Mouse (Mus musculus) CH12.LX (cell line): ENCODE measurements around the gene Nrxn3. TPM values are rescaled to one million over a fixed set of nuclear protein-coding genes. Genes with fewer than 3 reads are reported as not detected.

Experiments
- DNase-seq: peaks from one replicate; pipeline ENCODE4 v3.0.0-alpha.2; 2013; ENCODE audit errors: extremely low read depth
- H3K27ac ChIP-seq: 2 replicates; pipeline ENCODE4 v1.5.1; 2012; ENCODE audit warnings: low read depth, mild to moderate bottlenecking, control low read depth, moderate library complexity; ENCODE audit not compliant: insufficient read depth
- H3K27me3 ChIP-seq: replicated peaks from 2 replicates; pipeline ENCODE3; 2012; ENCODE audit warnings: inconsistent platforms
- H3K36me3 ChIP-seq, 2 experiments: replicated peaks in 1 of 2; 2 replicates each; pipeline versions ENCODE3 to v1.6.1; 2012; ENCODE audit warnings: inconsistent platforms in 1 of 2, low read length in 1 of 2, mild to moderate bottlenecking in 1 of 2, mixed read lengths in 1 of 2, moderate library complexity in 1 of 2; ENCODE audit not compliant: control insufficient read depth in 1 of 2, insufficient read depth in 1 of 2
- H3K4me1 ChIP-seq, 2 experiments: 2 replicates each; pipeline ENCODE4 v1.6.1; 2012; ENCODE audit warnings: inconsistent platforms in 1 of 2, moderate library complexity in 1 of 2; ENCODE audit not compliant: insufficient read depth in 2 of 2, control insufficient read depth in 1 of 2
- H3K4me2 ChIP-seq: 2 replicates; pipeline ENCODE4 v1.6.1; 2012; ENCODE audit warnings: low read depth, mild to moderate bottlenecking, control low read depth; ENCODE audit not compliant: poor library complexity, insufficient read depth, severe bottlenecking
- H3K4me3 ChIP-seq, 3 experiments: fragments of 150-350 bp in 1 of 3; sonication (generic) in 1 of 3; replicated peaks in 1 of 3; 2 replicates each; pipeline versions ENCODE3 to v1.5.1; 2011 to 2012; ENCODE audit warnings: low read depth in 2 of 3, low read length in 2 of 3, mild to moderate bottlenecking in 2 of 3, moderate library complexity in 2 of 3, control low read depth in 1 of 3, improper control_type of control experiment in 1 of 3, inconsistent platforms in 1 of 3, mixed read lengths in 1 of 3; ENCODE audit not compliant: poor library complexity in 1 of 3
- H3K79me2 ChIP-seq: replicated peaks from 2 replicates; pipeline ENCODE4 v1.6.1; 2012; ENCODE audit warnings: mild to moderate bottlenecking, moderate library complexity; ENCODE audit not compliant: control insufficient read depth, poor library complexity, insufficient read depth, severe bottlenecking; ENCODE audit errors: extremely low read depth
- H3K9ac ChIP-seq: 2 replicates; pipeline ENCODE4 v1.6.1; 2012; ENCODE audit warnings: low read depth, mild to moderate bottlenecking, control low read depth, moderate library complexity; ENCODE audit not compliant: insufficient read depth
- H3K9me3 ChIP-seq: replicated peaks from 2 replicates; pipeline ENCODE3; 2012; ENCODE audit warnings: low read length, inconsistent platforms, mixed read lengths
- BHLHE40 ChIP-seq: IDR thresholded peaks from 2 replicates; pipeline ENCODE4 v1.6.1; 2011; ENCODE audit warnings: mild to moderate bottlenecking, low read depth, low read length, improper control_type of control experiment
- CHD1 ChIP-seq: IDR thresholded peaks from 2 replicates; pipeline ENCODE4 v1.6.1; 2012; ENCODE audit warnings: low read depth, low read length, improper control_type of control experiment, inconsistent platforms
- CHD2 ChIP-seq: IDR thresholded peaks from 2 replicates; pipeline ENCODE4 v1.6.1; 2011; ENCODE audit warnings: low read length, improper control_type of control experiment
- CTCF ChIP-seq, 2 experiments: IDR thresholded peaks in 1 of 2; conservative IDR thresholded peaks in 1 of 2; 2 replicates each; pipeline ENCODE4 v1.5.1; 2011 to 2012; ENCODE audit warnings: low read depth in 2 of 2, low read length in 2 of 2, improper control_type of control experiment in 1 of 2, inconsistent platforms in 1 of 2, mild to moderate bottlenecking in 1 of 2, moderate library complexity in 1 of 2
- E2F4 ChIP-seq: IDR thresholded peaks from 2 replicates; pipeline ENCODE4 v1.6.1; 2011; ENCODE audit warnings: low read depth, low read length, improper control_type of control experiment; ENCODE audit not compliant: insufficient replicate concordance
- ELF1 ChIP-seq: IDR thresholded peaks from 2 replicates; pipeline ENCODE4 v1.6.1; 2014; ENCODE audit warnings: low read depth, mild to moderate bottlenecking, inconsistent platforms, low read length, improper control_type of control experiment
- EP300 ChIP-seq: IDR thresholded peaks from 2 replicates; pipeline ENCODE4 v1.6.1; 2011; ENCODE audit warnings: low read length, improper control_type of control experiment
- ETS1 ChIP-seq: conservative IDR thresholded peaks from 2 replicates; pipeline ENCODE4 v1.6.1; 2012; ENCODE audit warnings: low read depth, mild to moderate bottlenecking, inconsistent platforms, low read length, improper control_type of control experiment, moderate library complexity
- HCFC1 ChIP-seq: IDR thresholded peaks from 2 replicates; pipeline ENCODE4 v1.6.1; 2012; ENCODE audit warnings: low read depth, mild to moderate bottlenecking, inconsistent platforms, low read length, improper control_type of control experiment
- IRF4 ChIP-seq: IDR thresholded peaks from 2 replicates; pipeline ENCODE4 v1.6.1; 2014; ENCODE audit warnings: low read depth, mild to moderate bottlenecking, inconsistent platforms, low read length, improper control_type of control experiment
- JUND ChIP-seq: conservative IDR thresholded peaks from 2 replicates; pipeline ENCODE4 v1.6.1; 2011; ENCODE audit warnings: low read depth, low read length, improper control_type of control experiment
- KAT2A ChIP-seq: IDR thresholded peaks from 2 replicates; pipeline ENCODE4 v1.6.1; 2012; ENCODE audit warnings: low read length, improper control_type of control experiment, inconsistent platforms; ENCODE audit not compliant: insufficient replicate concordance
- MAX ChIP-seq: IDR thresholded peaks from 2 replicates; pipeline ENCODE4 v1.6.1; 2011; ENCODE audit warnings: low read length, improper control_type of control experiment
- MAZ ChIP-seq: IDR thresholded peaks from 2 replicates; pipeline ENCODE4 v1.6.1; 2012; ENCODE audit warnings: low read depth, mild to moderate bottlenecking, inconsistent platforms, low read length, improper control_type of control experiment, moderate library complexity
- MEF2A ChIP-seq: IDR thresholded peaks from 2 replicates; pipeline ENCODE4 v1.6.1; 2014; ENCODE audit warnings: low read depth, mild to moderate bottlenecking, inconsistent platforms, low read length, improper control_type of control experiment, borderline replicate concordance
- MXI1 ChIP-seq: IDR thresholded peaks from 2 replicates; pipeline ENCODE4 v1.6.1; 2011; ENCODE audit warnings: mild to moderate bottlenecking, low read depth, low read length, improper control_type of control experiment
- MYC ChIP-seq: IDR thresholded peaks from 2 replicates; pipeline ENCODE4 v1.6.1; 2011; ENCODE audit warnings: low read depth, mild to moderate bottlenecking, improper control_type of control experiment, low read length
- NELFE ChIP-seq: IDR thresholded peaks from 2 replicates; pipeline ENCODE4 v1.6.1; 2011; ENCODE audit warnings: low read depth, low read length, improper control_type of control experiment
- PAX5 ChIP-seq: IDR thresholded peaks from 2 replicates; pipeline ENCODE4 v1.6.1; 2012; ENCODE audit warnings: low read length, inconsistent platforms, mixed read lengths
- POLR2A ChIP-seq: IDR thresholded peaks from 2 replicates; pipeline ENCODE4 v1.6.1; 2011; ENCODE audit warnings: low read depth, mild to moderate bottlenecking, improper control_type of control experiment, low read length
- POLR2AphosphoS2 ChIP-seq: IDR thresholded peaks from 2 replicates; pipeline ENCODE4 v1.6.1; 2011; ENCODE audit warnings: low read depth, low read length, improper control_type of control experiment
- RAD21 ChIP-seq: IDR thresholded peaks from 2 replicates; pipeline ENCODE4 v1.6.1; 2011; ENCODE audit warnings: low read depth, mild to moderate bottlenecking, low read length, improper control_type of control experiment, moderate library complexity
- RCOR1 ChIP-seq: conservative IDR thresholded peaks from 2 replicates; pipeline ENCODE4 v1.6.1; 2012; ENCODE audit warnings: low read depth, mild to moderate bottlenecking, inconsistent platforms, low read length, improper control_type of control experiment
- SIN3A ChIP-seq: IDR thresholded peaks from 2 replicates; pipeline ENCODE4 v1.6.1; 2012; ENCODE audit warnings: low read length, improper control_type of control experiment, inconsistent platforms
- SMC3 ChIP-seq: IDR thresholded peaks from 2 replicates; pipeline ENCODE4 v1.6.1; 2011; ENCODE audit warnings: low read depth, low read length, improper control_type of control experiment
- TBP ChIP-seq: conservative IDR thresholded peaks from 2 replicates; pipeline ENCODE4 v1.6.1; 2011; ENCODE audit warnings: low read depth, low read length, improper control_type of control experiment
- TCF12 ChIP-seq: IDR thresholded peaks from 2 replicates; pipeline ENCODE4 v1.6.1; 2014; ENCODE audit warnings: low read depth, mild to moderate bottlenecking, inconsistent platforms, low read length, improper control_type of control experiment
- USF1 ChIP-seq: IDR thresholded peaks from 2 replicates; pipeline ENCODE4 v1.6.1; 2014; ENCODE audit warnings: low read depth, mild to moderate bottlenecking, inconsistent platforms, low read length, improper control_type of control experiment
- USF2 ChIP-seq: conservative IDR thresholded peaks from 2 replicates; pipeline ENCODE4 v1.6.1; 2011; ENCODE audit warnings: low read depth, low read length, improper control_type of control experiment
- ZC3H11A ChIP-seq: IDR thresholded peaks from 2 replicates; pipeline ENCODE4 v1.6.1; 2012; ENCODE audit warnings: low read depth, mild to moderate bottlenecking, inconsistent platforms, low read length, improper control_type of control experiment
- ZKSCAN1 ChIP-seq: IDR thresholded peaks from 2 replicates; pipeline ENCODE4 v1.6.1; 2012; ENCODE audit warnings: low read depth, inconsistent platforms, low read length, improper control_type of control experiment, borderline replicate concordance
- ZMIZ1 ChIP-seq: IDR thresholded peaks from 2 replicates; pipeline ENCODE4 v1.6.1; 2012; ENCODE audit warnings: low read depth, mild to moderate bottlenecking, inconsistent platforms, low read length, improper control_type of control experiment
- ZNF384 ChIP-seq: IDR thresholded peaks from 2 replicates; pipeline ENCODE4 v1.6.1; 2012; ENCODE audit warnings: low read depth, low read length, improper control_type of control experiment, inconsistent platforms
- dilution Hi-C: fragments of 300-500 bp; cut with MboI; formaldehyde crosslinking; loops from 2 replicates; pipeline ENCODE4 v1.14.3; 2020; ENCODE audit warnings: low sequenced_read_pairs; ENCODE audit not compliant: extremely low pct_unique_long_range_greater_than_20kb, extremely low pct_ligation_motif_present
- in situ Hi-C: fragments of 300-500 bp; cut with MboI; formaldehyde crosslinking; loops from 3 replicates; pipeline ENCODE4 v1.14.3; 2019; ENCODE audit warnings: low sequenced_read_pairs, low pct_ligation_motif_present, low pct_unique_long_range_greater_than_20kb, mixed read lengths
- polyA plus RNA-seq: library from polyadenylated mRNA; unstranded; fragments of >175 nt; gene quantifications from 2 replicates; pipeline ENCODE4 v1.2.1, GENCODE M21; 2012; ENCODE audit warnings: low read depth; ENCODE audit not compliant: insufficient read length
- total RNA-seq, 2 experiments: library from RNA; depleted of rRNA; stranded (reverse); fragments of 300-350 nt in 1 of 2; fragments of >200 nt in 1 of 2; gene quantifications; 2 replicates each; pipeline ENCODE4 v1.2.3; 2012 to 2014

The Nrxn3 gene
- total and polyA plus RNA-seq, 3 experiments: 0.04 to 0.17 (median 0.09) TPM

DNA sequence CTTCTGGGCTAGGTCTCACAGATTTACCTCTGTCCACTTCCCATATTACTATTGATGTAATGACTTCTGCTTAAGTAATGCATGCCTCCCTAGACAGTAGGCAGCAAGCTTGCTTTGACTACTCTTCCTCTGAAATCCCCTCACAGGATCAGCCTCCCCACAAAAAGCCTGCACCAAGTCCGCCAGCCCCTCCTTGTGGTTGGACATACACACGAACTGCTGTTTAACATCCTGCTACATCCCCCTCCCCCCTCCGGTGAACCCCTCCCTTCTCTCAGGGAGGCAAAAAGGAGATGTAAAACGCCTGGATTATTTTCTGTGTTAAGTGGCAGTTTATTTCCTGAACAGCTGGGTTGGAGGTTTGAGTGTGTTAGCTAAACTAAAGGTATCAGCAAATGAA is 749.2 kb downstream of the Nrxn3 start (continued):
- TF ChIP-seq PAX5: no peak
- TF ChIP-seq ZMIZ1: no peak
- no peak for TF ChIP-seq USF1
- TF ChIP-seq POLR2A: no peak
- TF ChIP-seq ZNF384: no peak
- no peak for TF ChIP-seq BHLHE40
- TF ChIP-seq IRF4: 0 out of 2 replicates have a peak, but pooled peaks have one; percentile 19
- TF ChIP-seq POLR2AphosphoS2: no peak
- TF ChIP-seq SIN3A: no peak
- no peak for TF ChIP-seq CHD1
- TF ChIP-seq ELF1: 0 out of 2 replicates have a peak, but pooled peaks have one; percentile 15
- peak; percentile 75 for TF ChIP-seq MAZ
- TF ChIP-seq HCFC1: no peak
- peak; percentile 47; the same call in 1 of the 2 replicates for TF ChIP-seq TCF12
- TF ChIP-seq ZKSCAN1: no peak
- TF ChIP-seq ZC3H11A: no peak
- TF ChIP-seq KAT2A: no peak

DNA sequence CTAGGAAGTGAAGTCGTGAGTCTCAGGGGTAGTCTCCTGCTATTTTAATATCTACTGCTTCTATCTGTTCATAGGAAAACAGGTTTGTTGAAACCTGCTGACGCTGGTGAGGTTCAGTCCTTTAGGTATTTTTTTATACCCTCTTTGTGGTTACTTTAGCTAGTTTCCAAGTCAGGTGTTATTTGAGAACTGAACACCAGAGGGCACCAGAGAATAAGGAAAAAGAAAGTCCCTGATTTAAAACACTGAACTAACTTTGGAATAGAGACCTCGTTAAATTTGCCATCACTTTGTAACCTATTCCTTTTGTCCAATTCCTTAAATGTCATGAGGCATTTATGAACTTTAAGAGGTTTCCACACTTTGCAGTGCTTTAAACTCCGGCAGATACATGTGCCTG is 756.4 kb downstream of the Nrxn3 start:
- no peak for TF ChIP-seq NELFE
- TF ChIP-seq MAX: 0 out of 2 replicates have a peak, but pooled peaks have one; percentile 19
- 0 out of 2 replicates have a peak, but pooled peaks have one; percentile 20 for TF ChIP-seq ELF1
- TF ChIP-seq CHD1: no peak
- no peak for TF ChIP-seq E2F4
- no peak for TF ChIP-seq MEF2A
- no peak for TF ChIP-seq USF1
- no peak for TF ChIP-seq MXI1
- no peak for TF ChIP-seq ETS1
- TF ChIP-seq SIN3A: peak; percentile 24; the same call in 1 of the 2 replicates
- no peak for TF ChIP-seq JUND
- TF ChIP-seq CTCF (conservative IDR thresholded peaks at IDR 0.05 in 1 of 2, IDR thresholded peaks at IDR 0.05 in 1 of 2; ENCODE audit: low read depth in 2 of 2, low read length in 2 of 2): peak; percentile 29 to 73; a peak in 3 of 4 replicates
- no peak for TF ChIP-seq TBP
- TF ChIP-seq SMC3: peak; percentile 50
- TF ChIP-seq USF2: no peak
- peak; percentile 57 for TF ChIP-seq ZNF384
- TF ChIP-seq POLR2AphosphoS2: no peak
- TF ChIP-seq POLR2A: no peak
- TF ChIP-seq CHD2: no peak
- no peak for TF ChIP-seq TCF12
- TF ChIP-seq RAD21: peak; percentile 80
- no peak for TF ChIP-seq RCOR1
- no peak for TF ChIP-seq HCFC1
- TF ChIP-seq MYC: peak; percentile 36; the same call in 1 of the 2 replicates
- TF ChIP-seq IRF4: no peak
- TF ChIP-seq EP300: no peak
- peak; percentile 70 for DNase-seq
- Histone ChIP-seq H3K27me3 (no peaks in the 10 kb centered on the region), H3K9ac (no peak overlapping the region), H3K4me1 (peaks cover 0 to 10% of the 10 kb centered on the region in 2 experiments; a peak in 2 of 4 replicates), H3K4me3 (no peak overlapping the region), H3K79me2 (no peaks in the 10 kb centered on the region), H3K27ac (no peak overlapping the region), H3K4me2 (peak overlapping the region; percentile 21; the same call in 1 of the 2 replicates), H3K36me3 (no peaks in the 10 kb centered on the region), H3K9me3 (no peaks in the 10 kb centered on the region)
- dilution Hi-C loops (no loop called here), in situ Hi-C loops (loop anchor here (25.0 kb wide), 1 partner anchor 1833 kb away; no protein-coding TSS in a partner anchor)
